Mouse (Mus musculus) CH12.LX (cell line): Measurements from ENCODE around the gene Plcxd2. TPM values are rescaled to one million over a fixed set of nuclear protein-coding genes. Genes with fewer than 3 reads are reported as not detected.

Experiments used
- DNase-seq: peaks from one replicate; pipeline ENCODE4 v3.0.0-alpha.2; 2013; ENCODE audit errors: extremely low read depth
- H3K27ac ChIP-seq: 2 replicates; pipeline ENCODE4 v1.5.1; 2012; ENCODE audit warnings: low read depth, mild to moderate bottlenecking, control low read depth, moderate library complexity; ENCODE audit not compliant: insufficient read depth
- H3K27me3 ChIP-seq: replicated peaks from 2 replicates; pipeline ENCODE3; 2012; ENCODE audit warnings: inconsistent platforms
- H3K36me3 ChIP-seq, 2 experiments: replicated peaks in 1 of 2; 2 replicates each; pipeline versions ENCODE3 to v1.6.1; 2012; ENCODE audit warnings: inconsistent platforms in 1 of 2, low read length in 1 of 2, mild to moderate bottlenecking in 1 of 2, mixed read lengths in 1 of 2, moderate library complexity in 1 of 2; ENCODE audit not compliant: control insufficient read depth in 1 of 2, insufficient read depth in 1 of 2
- H3K4me1 ChIP-seq, 2 experiments: 2 replicates each; pipeline ENCODE4 v1.6.1; 2012; ENCODE audit warnings: inconsistent platforms in 1 of 2, moderate library complexity in 1 of 2; ENCODE audit not compliant: insufficient read depth in 2 of 2, control insufficient read depth in 1 of 2
- H3K4me2 ChIP-seq: 2 replicates; pipeline ENCODE4 v1.6.1; 2012; ENCODE audit warnings: low read depth, mild to moderate bottlenecking, control low read depth; ENCODE audit not compliant: poor library complexity, insufficient read depth, severe bottlenecking
- H3K4me3 ChIP-seq, 3 experiments: fragments of 150-350 bp in 1 of 3; sonication (generic) in 1 of 3; replicated peaks in 1 of 3; 2 replicates each; pipeline versions ENCODE3 to v1.5.1; 2011 to 2012; ENCODE audit warnings: low read depth in 2 of 3, low read length in 2 of 3, mild to moderate bottlenecking in 2 of 3, moderate library complexity in 2 of 3, control low read depth in 1 of 3, improper control_type of control experiment in 1 of 3, inconsistent platforms in 1 of 3, mixed read lengths in 1 of 3; ENCODE audit not compliant: poor library complexity in 1 of 3
- H3K79me2 ChIP-seq: replicated peaks from 2 replicates; pipeline ENCODE4 v1.6.1; 2012; ENCODE audit warnings: mild to moderate bottlenecking, moderate library complexity; ENCODE audit not compliant: control insufficient read depth, poor library complexity, insufficient read depth, severe bottlenecking; ENCODE audit errors: extremely low read depth
- H3K9ac ChIP-seq: 2 replicates; pipeline ENCODE4 v1.6.1; 2012; ENCODE audit warnings: low read depth, mild to moderate bottlenecking, control low read depth, moderate library complexity; ENCODE audit not compliant: insufficient read depth
- H3K9me3 ChIP-seq: replicated peaks from 2 replicates; pipeline ENCODE3; 2012; ENCODE audit warnings: low read length, inconsistent platforms, mixed read lengths
- BHLHE40 ChIP-seq: IDR thresholded peaks from 2 replicates; pipeline ENCODE4 v1.6.1; 2011; ENCODE audit warnings: mild to moderate bottlenecking, low read depth, low read length, improper control_type of control experiment
- CTCF ChIP-seq, 2 experiments: IDR thresholded peaks in 1 of 2; conservative IDR thresholded peaks in 1 of 2; 2 replicates each; pipeline ENCODE4 v1.5.1; 2011 to 2012; ENCODE audit warnings: low read depth in 2 of 2, low read length in 2 of 2, improper control_type of control experiment in 1 of 2, inconsistent platforms in 1 of 2, mild to moderate bottlenecking in 1 of 2, moderate library complexity in 1 of 2
- GABPA ChIP-seq: IDR thresholded peaks from 2 replicates; pipeline ENCODE4 v1.6.1; 2012; ENCODE audit warnings: low read depth, low read length, improper control_type of control experiment, inconsistent platforms; ENCODE audit not compliant: insufficient replicate concordance
- MAX ChIP-seq: IDR thresholded peaks from 2 replicates; pipeline ENCODE4 v1.6.1; 2011; ENCODE audit warnings: low read length, improper control_type of control experiment
- MYC ChIP-seq: IDR thresholded peaks from 2 replicates; pipeline ENCODE4 v1.6.1; 2011; ENCODE audit warnings: low read depth, mild to moderate bottlenecking, improper control_type of control experiment, low read length
- NRF1 ChIP-seq: IDR thresholded peaks from 2 replicates; pipeline ENCODE4 v1.6.1; 2014; ENCODE audit warnings: low read depth, mild to moderate bottlenecking, inconsistent platforms, low read length, improper control_type of control experiment, moderate library complexity
- RAD21 ChIP-seq: IDR thresholded peaks from 2 replicates; pipeline ENCODE4 v1.6.1; 2011; ENCODE audit warnings: low read depth, mild to moderate bottlenecking, low read length, improper control_type of control experiment, moderate library complexity
- RCOR1 ChIP-seq: conservative IDR thresholded peaks from 2 replicates; pipeline ENCODE4 v1.6.1; 2012; ENCODE audit warnings: low read depth, mild to moderate bottlenecking, inconsistent platforms, low read length, improper control_type of control experiment
- SMC3 ChIP-seq: IDR thresholded peaks from 2 replicates; pipeline ENCODE4 v1.6.1; 2011; ENCODE audit warnings: low read depth, low read length, improper control_type of control experiment
- UBTF ChIP-seq: IDR thresholded peaks from 2 replicates; pipeline ENCODE4 v1.6.1; 2012; ENCODE audit warnings: low read depth, mild to moderate bottlenecking, inconsistent platforms, low read length, improper control_type of control experiment, moderate library complexity
- USF1 ChIP-seq: IDR thresholded peaks from 2 replicates; pipeline ENCODE4 v1.6.1; 2014; ENCODE audit warnings: low read depth, mild to moderate bottlenecking, inconsistent platforms, low read length, improper control_type of control experiment
- USF2 ChIP-seq: conservative IDR thresholded peaks from 2 replicates; pipeline ENCODE4 v1.6.1; 2011; ENCODE audit warnings: low read depth, low read length, improper control_type of control experiment
- ZKSCAN1 ChIP-seq: IDR thresholded peaks from 2 replicates; pipeline ENCODE4 v1.6.1; 2012; ENCODE audit warnings: low read depth, inconsistent platforms, low read length, improper control_type of control experiment, borderline replicate concordance
- dilution Hi-C: fragments of 300-500 bp; cut with MboI; formaldehyde crosslinking; loops from 2 replicates; pipeline ENCODE4 v1.14.3; 2020; ENCODE audit warnings: low sequenced_read_pairs; ENCODE audit not compliant: extremely low pct_unique_long_range_greater_than_20kb, extremely low pct_ligation_motif_present
- in situ Hi-C: fragments of 300-500 bp; cut with MboI; formaldehyde crosslinking; loops from 3 replicates; pipeline ENCODE4 v1.14.3; 2019; ENCODE audit warnings: low sequenced_read_pairs, low pct_ligation_motif_present, low pct_unique_long_range_greater_than_20kb, mixed read lengths
- polyA plus RNA-seq: library from polyadenylated mRNA; unstranded; fragments of >175 nt; gene quantifications from 2 replicates; pipeline ENCODE4 v1.2.1, GENCODE M21; 2012; ENCODE audit warnings: low read depth; ENCODE audit not compliant: insufficient read length
- total RNA-seq, 2 experiments: library from RNA; depleted of rRNA; stranded (reverse); fragments of 300-350 nt in 1 of 2; fragments of >200 nt in 1 of 2; gene quantifications; 2 replicates each; pipeline ENCODE4 v1.2.3; 2012 to 2014

The Plcxd2 gene
- total and polyA plus RNA-seq, 3 experiments, result not detected

DNA sequence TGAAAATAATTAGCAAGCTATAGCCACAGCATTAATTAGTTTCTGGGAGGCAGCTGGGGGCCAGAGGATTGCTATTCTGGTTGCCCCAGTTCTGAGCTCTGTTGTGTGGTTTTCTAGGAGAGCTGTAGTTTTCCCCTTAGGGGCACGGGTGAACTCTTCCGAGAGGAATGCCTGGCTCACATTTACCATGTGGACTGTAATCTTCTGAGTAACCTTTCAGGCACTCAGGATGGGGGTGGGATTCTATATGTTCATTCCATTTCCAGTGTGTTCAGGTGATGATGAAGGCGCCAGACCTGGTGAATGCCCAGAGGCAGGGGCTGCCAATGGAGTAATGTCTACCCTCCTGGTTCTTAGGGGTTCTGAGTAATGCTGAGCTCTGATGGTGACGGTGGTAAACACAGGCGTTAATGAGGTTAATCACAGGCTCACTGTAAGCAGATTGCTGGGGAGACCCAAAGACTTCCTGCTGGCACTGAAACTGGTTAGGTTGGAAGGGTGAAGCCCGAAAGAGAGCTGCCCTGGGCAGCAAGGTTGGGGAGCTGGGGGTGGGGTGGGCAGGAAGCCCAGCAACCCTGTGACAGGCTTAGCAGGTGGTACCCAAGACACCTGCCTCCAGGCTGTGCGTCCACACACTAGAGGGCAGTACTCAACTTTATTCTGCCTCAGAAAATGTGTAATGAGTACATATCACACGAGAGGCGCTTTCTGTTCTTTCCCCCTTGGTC, 35.9 kb downstream of the Plcxd2 start:
- Histone ChIP-seq H3K4me3 (no peak overlapping the region), H3K4me1 (0 out of 4 replicates have a peak, but pooled peaks cover 0 to 4% of the 10 kb centered on the region in 2 experiments), H3K27ac (no peak overlapping the region), H3K9me3 (peaks cover 2% of the 10 kb centered on the region), H3K27me3 (no peaks in the 10 kb centered on the region), H3K79me2 (no peaks in the 10 kb centered on the region), H3K4me2 (peak overlapping the region; percentile 32), H3K9ac (no peak overlapping the region), H3K36me3 (no peaks in the 10 kb centered on the region)
- TF ChIP-seq CTCF (conservative IDR thresholded peaks at IDR 0.05 in 1 of 2, IDR thresholded peaks at IDR 0.05 in 1 of 2; ENCODE audit: low read depth in 2 of 2, low read length in 2 of 2) (peak in 1 of 2 experiments; percentile 72; a peak in 2 of 4 replicates), RAD21 (peak; percentile 53), ZKSCAN1 (no peak), SMC3 (peak; percentile 62)
- in situ Hi-C loops (no loop called here), dilution Hi-C loops (no loop called here)
- peak; percentile 34 for DNase-seq

- no peak overlapping the region for H3K27ac ChIP-seq
- no peaks in the 10 kb centered on the region for H3K36me3 ChIP-seq
- peaks cover 2% of the 10 kb centered on the region for H3K9me3 ChIP-seq
- no peaks in the 10 kb centered on the region for H3K79me2 ChIP-seq
- no peak overlapping the region for H3K9ac ChIP-seq
- no peak overlapping the region for H3K4me2 ChIP-seq
- H3K4me1 ChIP-seq, result peaks cover 0 to 2% of the 10 kb centered on the region in 2 experiments; a peak in 3 of 4 replicates
- no peaks in the 10 kb centered on the region for H3K27me3 ChIP-seq
- H3K4me3 ChIP-seq, result no peak overlapping the region
- in situ Hi-C loops (no loop called here), dilution Hi-C loops (no loop called here)
- TF ChIP-seq GABPA (no peak), USF1 (peak; percentile 82), RCOR1 (no peak), MYC (0 out of 2 replicates have a peak, but pooled peaks have one; percentile 18), BHLHE40 (peak; percentile 96), UBTF (no peak), MAX (peak; percentile 84), USF2 (peak; percentile 97), NRF1 (no peak)
- TF ChIP-seq, all 38 proteins: peak for 5
- peak; percentile 49 for DNase-seq
Measured at GRCm38 (mm10) chr16:45970187-45970586, 39.8 kb downstream of the Plcxd2 start.
